11 mouse cellular contexts compared by ENCODE assay signal in genomic region chr7:24359269-24359668, GRCm38 (mm10). TPM values are rescaled to one million over a fixed set of nuclear protein-coding genes. Genes with fewer than 3 reads are reported as not detected.
DNase-seq lines count a peak whose midpoint lies in the region; ATAC-seq lines count a peak whose summit lies in the region.
"Had no signal": no experiment of that assay in that cellular context is flagged by ENCODE, and none has a peak within 500 bp of the region (broad histone marks: within the 10 kb centered on the region; RNA-seq: fewer than 3 reads in every experiment).

No protein-coding gene starts in this region.

- H3K36me3 ChIP-seq in embryonic facial prominence, embryonic 14.5 days (ENCODE audit: control insufficient read depth, insufficient read depth, low read length) = no peaks in the 10 kb centered on the region

- no peak overlapping the region for H3K9ac ChIP-seq in embryonic facial prominence, embryonic 14.5 days (ENCODE audit: low read depth, low read length)
- H3K9ac ChIP-seq: forebrain, embryonic 13.5 days had no signal

- H3K4me1 ChIP-seq in embryonic facial prominence, embryonic 14.5 days (ENCODE audit: control insufficient read depth, insufficient read depth, low read length) = no peaks in the 10 kb centered on the region
- H3K4me1 ChIP-seq: forebrain, embryonic 13.5 days had no signal

- no peak overlapping the region for H3K4me3 ChIP-seq in embryonic facial prominence, embryonic 14.5 days (ENCODE audit: low read depth, low read length)
- H3K4me3 ChIP-seq: forebrain, embryonic 13.5 days had no signal

- peak; percentile 28 to 66 for DNase-seq in heart, postnatal 14 days
- DNase-seq in heart, adult 11 months = no peak
- DNase-seq in ovary, postnatal 10 days (ENCODE audit: low spot score) = peak; percentile 26
- DNase-seq in ovary, adult 18-20 months (ENCODE audit: low spot score) = no peak
- peak; percentile 27 for DNase-seq in embryonic facial prominence, embryonic 14.5 days (ENCODE audit: low spot score)
- peak; percentile 36 for DNase-seq in thymus, postnatal 14 days
- DNase-seq in right cerebral cortex, postnatal 25 days = no peak
- no peak for DNase-seq in cerebellum, postnatal 14 days

- no peak for ATAC-seq in embryonic facial prominence, embryonic 14.5 days (ENCODE audit: low read depth)
- ATAC-seq: forebrain, embryonic 13.5 days had no signal

- intact Hi-C loops in heart, postnatal 14 days (cut with DNase I) = no loop called here

- H3K27ac ChIP-seq in embryonic facial prominence, embryonic 14.5 days (replicated peaks; ENCODE audit: low read depth, low read length) = no peak overlapping the region
- H3K27ac ChIP-seq: forebrain, embryonic 13.5 days had no signal

- no peaks in the 10 kb centered on the region for H3K9me3 ChIP-seq in embryonic facial prominence, embryonic 14.5 days (ENCODE audit: control insufficient read depth, low read length)

- no peak overlapping the region for H3K4me2 ChIP-seq in embryonic facial prominence, embryonic 14.5 days (ENCODE audit: low read depth, low read length)
- H3K4me2 ChIP-seq: forebrain, embryonic 13.5 days had no signal

- 21% methylated on average over 9 of the region's 9 CpGs for WGBS in embryonic facial prominence, embryonic 14.5 days

- no peaks in the 10 kb centered on the region for H3K27me3 ChIP-seq in embryonic facial prominence, embryonic 14.5 days (replicated peaks; ENCODE audit: control insufficient read depth, insufficient read depth, low read length)

RNA-seq across cellular contexts. Expression of gene Lypd5, which starts 10.3 kb away (rescaled TPM):
- total RNA-seq in heart, postnatal 14 days (2021) = not detected
- 2.4 and 4.9 TPM in 2 replicates for polyA plus RNA-seq in embryonic facial prominence, embryonic 14.5 days (2014; fragmentation: Nextera tagmentation; extraction: Ambion mirVana)
- total RNA-seq: heart, postnatal 10 days had no signal
- polyA plus RNA-seq: forebrain, embryonic 13.5 days had no signal

RNA-seq across cellular contexts. Expression of gene Kcnn4, which starts 10.8 kb away (rescaled TPM):
- total RNA-seq in heart, postnatal 14 days (2021) = 1 to 10 TPM; 1.0 to 3.3 TPM
- polyA plus RNA-seq in embryonic facial prominence, embryonic 14.5 days (2014; fragmentation: Nextera tagmentation; extraction: Ambion mirVana) = 4.1 and 5.8 TPM in 2 replicates

RNA-seq across cellular contexts. Expression of gene Tescl, which starts 25.5 kb away (rescaled TPM):
- total RNA-seq in heart, postnatal 14 days (2021) = not detected
- not detected in 2 replicates for polyA plus RNA-seq in embryonic facial prominence, embryonic 14.5 days (2014; fragmentation: Nextera tagmentation; extraction: Ambion mirVana)
- total RNA-seq: left cerebral cortex, postnatal 10 days had no signal
- polyA plus RNA-seq: forebrain, embryonic 13.5 days had no signal

RNA-seq across cellular contexts. Expression of gene Smg9, which starts 40.1 kb away (rescaled TPM):
- total RNA-seq in heart, postnatal 14 days (2021) = 10 to 100 TPM in 1 of 2 experiments, 1 to 10 TPM in 1; 9.4 to 10.2 TPM
- polyA plus RNA-seq in embryonic facial prominence, embryonic 14.5 days (2014; fragmentation: Nextera tagmentation; extraction: Ambion mirVana) = 17.6 and 19.9 TPM in 2 replicates

RNA-seq across cellular contexts. Expression of gene Zfp94, which starts 42.8 kb away (rescaled TPM):
- 1 to 10 TPM; 1.7 to 2.1 TPM for total RNA-seq in heart, postnatal 14 days (2021)
- 8.5 and 12.1 TPM in 2 replicates for polyA plus RNA-seq in embryonic facial prominence, embryonic 14.5 days (2014; fragmentation: Nextera tagmentation; extraction: Ambion mirVana)

Comparison
In these comparisons a context has a peak if more than half of its experiments do, and no peak if none do; other contexts are left out.
1. DNase-seq: peak in heart, postnatal 14 days (2 of 2), ovary, postnatal 10 days (single experiment), embryonic facial prominence, embryonic 14.5 days (single experiment) and thymus, postnatal 14 days (single experiment); none in heart, adult 11 months (single experiment), ovary, adult 18-20 months (single experiment), right cerebral cortex, postnatal 25 days (single experiment) and cerebellum, postnatal 14 days (0 of 2).